Mouse (Mus musculus): ENCODE data around the gene Tbcel. TPM values are rescaled to one million over a fixed set of nuclear protein-coding genes. Genes with fewer than 3 reads are reported as not detected.

The Tbcel gene
- total and polyA plus RNA-seq, 3 experiments = 7.6 to 20.0 (median 18.2) TPM

- no peak for TF ChIP-seq EP300 (IDR thresholded peaks at IDR 0.05; ENCODE audit: insufficient read depth, low read depth, low read length)
- TF ChIP-seq CTCF (IDR thresholded peaks at IDR 0.05) = no peak
- TF ChIP-seq POLR2A (IDR thresholded peaks at IDR 0.05; ENCODE audit: insufficient read depth, low read depth, low read length) = no peak
- intact Hi-C loops (cut with DNase I) = no loop called here
- WGBS = 77% methylated on average over 4 of the region's 4 CpGs
Measured at GRCm38 (mm10) chr9:42405736-42406135, 101.9 kb downstream of the Tbcel start.

GRCm38 (mm10) chr9:42401486-42401885, 106.1 kb downstream of the Tbcel start:
- Histone ChIP-seq H3K79me2 (replicated peaks; ENCODE audit: control insufficient read depth, insufficient read depth, low read length) (no peaks in the 10 kb centered on the region), H3K27me3 (ENCODE audit: control insufficient read depth, insufficient read depth, low read length) (no peaks in the 10 kb centered on the region), H3K36me3 (ENCODE audit: control insufficient read depth, insufficient read depth, low read length) (no peaks in the 10 kb centered on the region), H3K4me3 (no peak overlapping the region), H3K9ac (ENCODE audit: low read depth, low read length) (no peak overlapping the region), H3K4me1 (ENCODE audit: control insufficient read depth, insufficient read depth, low read length) (no peaks in the 10 kb centered on the region), H3K27ac (no peak overlapping the region)
- no peak for TF ChIP-seq EP300 (IDR thresholded peaks at IDR 0.05; ENCODE audit: insufficient read depth, low read depth, low read length)
- TF ChIP-seq POLR2A (IDR thresholded peaks at IDR 0.05; ENCODE audit: insufficient read depth, low read depth, low read length) = no peak
- TF ChIP-seq CTCF (IDR thresholded peaks at IDR 0.05) = no peak
- WGBS = 85% methylated on average over 6 of the region's 6 CpGs
- no peak for DNase-seq
- intact Hi-C loops (cut with DNase I) = no loop called here

More at GRCm38 (mm10) chr9:42405736-42406135, 101.9 kb downstream of the Tbcel start:
- Histone ChIP-seq H3K27ac (no peak overlapping the region), H3K36me3 (ENCODE audit: control insufficient read depth, insufficient read depth, low read length) (no peaks in the 10 kb centered on the region), H3K9ac (ENCODE audit: low read depth, low read length) (no peak overlapping the region), H3K27me3 (ENCODE audit: control insufficient read depth, insufficient read depth, low read length) (no peaks in the 10 kb centered on the region), H3K79me2 (replicated peaks; ENCODE audit: control insufficient read depth, insufficient read depth, low read length) (no peaks in the 10 kb centered on the region), H3K4me3 (no peak overlapping the region), H3K4me1 (ENCODE audit: control insufficient read depth, insufficient read depth, low read length) (no peaks in the 10 kb centered on the region)
- no peak for DNase-seq

- 78% methylated on average over 6 of the region's 6 CpGs for WGBS
- intact Hi-C loops (cut with DNase I) = no loop called here
Measured at GRCm38 (mm10) chr9:42399829-42400228, 107.8 kb downstream of the Tbcel start, which contains the start of gene Tecta. Gene Tecta (minus strand): TSS chr9:42399929.

GRCm38 (mm10) chr9:42396141-42396540, 111.5 kb downstream of the Tbcel start:
- 12% methylated on average over 2 of the region's 2 CpGs for WGBS
- H3K36me3 ChIP-seq (ENCODE audit: control insufficient read depth, insufficient read depth, low read length) = no peaks in the 10 kb centered on the region
- H3K4me3 ChIP-seq = no peak overlapping the region
- TF ChIP-seq CTCF (IDR thresholded peaks at IDR 0.05) = no peak
- TF ChIP-seq EP300 (IDR thresholded peaks at IDR 0.05; ENCODE audit: insufficient read depth, low read depth, low read length) = no peak
- no peak for TF ChIP-seq POLR2A (IDR thresholded peaks at IDR 0.05; ENCODE audit: insufficient read depth, low read depth, low read length)
- H3K9ac ChIP-seq (ENCODE audit: low read depth, low read length) = no peak overlapping the region
- H3K27ac ChIP-seq = no peak overlapping the region
- H3K79me2 ChIP-seq (replicated peaks; ENCODE audit: control insufficient read depth, insufficient read depth, low read length) = no peaks in the 10 kb centered on the region
- intact Hi-C loops (cut with DNase I) = no loop called here
- no peak for DNase-seq
- H3K4me1 ChIP-seq (ENCODE audit: control insufficient read depth, insufficient read depth, low read length) = peaks cover 1% of the 10 kb centered on the region; the same call in 1 of the 2 replicates
- no peaks in the 10 kb centered on the region for H3K27me3 ChIP-seq (ENCODE audit: control insufficient read depth, insufficient read depth, low read length)

More at GRCm38 (mm10) chr9:42399829-42400228, 107.8 kb downstream of the Tbcel start, which contains the start of gene Tecta:
- Histone ChIP-seq H3K27ac (no peak within 1 kb of the TSS), H3K79me2 (replicated peaks; ENCODE audit: control insufficient read depth, insufficient read depth, low read length) (no peaks in the 10 kb centered on the region), H3K4me1 (ENCODE audit: control insufficient read depth, insufficient read depth, low read length) (no peaks in the 10 kb centered on the region; the same call in 1 of the 2 replicates), H3K4me3 (no peak within 1 kb of the TSS), H3K9ac (ENCODE audit: low read depth, low read length) (no peak within 1 kb of the TSS), H3K36me3 (ENCODE audit: control insufficient read depth, insufficient read depth, low read length) (no peaks in the 10 kb centered on the region), H3K27me3 (ENCODE audit: control insufficient read depth, insufficient read depth, low read length) (no peaks in the 10 kb centered on the region)
- no peak for DNase-seq
- no peak for TF ChIP-seq CTCF (IDR thresholded peaks at IDR 0.05)

- no peaks in the 10 kb centered on the region for H3K36me3 ChIP-seq (ENCODE audit: control insufficient read depth, insufficient read depth, low read length)
- H3K27ac ChIP-seq = no peak overlapping the region
- H3K79me2 ChIP-seq (replicated peaks; ENCODE audit: control insufficient read depth, insufficient read depth, low read length) = no peaks in the 10 kb centered on the region
- H3K9ac ChIP-seq (ENCODE audit: low read depth, low read length) = no peak overlapping the region
- intact Hi-C loops (cut with DNase I) = no loop called here
- no peak for DNase-seq
- peaks cover 1% of the 10 kb centered on the region; the same call in 1 of the 2 replicates for H3K4me1 ChIP-seq (ENCODE audit: control insufficient read depth, insufficient read depth, low read length)
- no peak overlapping the region for H3K4me3 ChIP-seq
- no peaks in the 10 kb centered on the region for H3K27me3 ChIP-seq (ENCODE audit: control insufficient read depth, insufficient read depth, low read length)
- no peak for TF ChIP-seq CTCF (IDR thresholded peaks at IDR 0.05)
- no peak for TF ChIP-seq POLR2A (IDR thresholded peaks at IDR 0.05; ENCODE audit: insufficient read depth, low read depth, low read length)
- TF ChIP-seq EP300 (IDR thresholded peaks at IDR 0.05; ENCODE audit: insufficient read depth, low read depth, low read length) = no peak
- WGBS = 91% methylated on average over 6 of the region's 6 CpGs
Measured at GRCm38 (mm10) chr9:42394903-42395302, 112.7 kb downstream of the Tbcel start.

- Histone ChIP-seq H3K27ac (no peak overlapping the region), H3K27me3 (ENCODE audit: control insufficient read depth, insufficient read depth, low read length) (no peaks in the 10 kb centered on the region), H3K4me1 (ENCODE audit: control insufficient read depth, insufficient read depth, low read length) (peaks cover 1% of the 10 kb centered on the region; the same call in 1 of the 2 replicates), H3K79me2 (replicated peaks; ENCODE audit: control insufficient read depth, insufficient read depth, low read length) (no peaks in the 10 kb centered on the region), H3K36me3 (ENCODE audit: control insufficient read depth, insufficient read depth, low read length) (no peaks in the 10 kb centered on the region), H3K4me3 (no peak overlapping the region), H3K9ac (ENCODE audit: low read depth, low read length) (no peak overlapping the region)
- 86% methylated on average over 8 of the region's 8 CpGs for WGBS
- TF ChIP-seq EP300 (IDR thresholded peaks at IDR 0.05; ENCODE audit: insufficient read depth, low read depth, low read length) (no peak), POLR2A (IDR thresholded peaks at IDR 0.05; ENCODE audit: insufficient read depth, low read depth, low read length) (no peak)
- intact Hi-C loops (cut with DNase I) = no loop called here
- no peak for DNase-seq
Measured at GRCm38 (mm10) chr9:42394321-42394720, 113.3 kb downstream of the Tbcel start.
